Mouse (Mus musculus) left cerebral cortex, postnatal 14 days (tissue): ENCODE data around the gene Noct. TPM values are rescaled to one million over a fixed set of nuclear protein-coding genes. Genes with fewer than 3 reads are reported as not detected.

ENCODE experiments used
- microRNA-seq, 2 experiments: library from miRNA; unstranded; fragments of <30 nt; microRNA quantifications; one replicate each; pipeline ENCODE4 v1.2.0; 2022
- total RNA-seq, 2 experiments: library from RNA; stranded (reverse); gene quantifications; 2 replicates each; pipeline ENCODE4 v1.2.3; 2021

Noct gene
- total RNA-seq, 2 experiments from 2014 or later: 51.0 to 52.6 TPM

Small RNAs within 50 kb of the gene (microRNA-seq; reads per million reads assigned to microRNA genes)
- gene Gm24282: 0 reads per million in 2 experiments

Other genes starting within 250 kb of the Noct start
- 10 to 100 TPM; 25.5 to 26.1 TPM for gene Elf2, start 116.2 kb downstream of the Noct start, total RNA-seq
- gene Mgarp, start 172.3 kb downstream of the Noct start, total RNA-seq: not detected
- gene Ndufc1, start 184.5 kb downstream of the Noct start, total RNA-seq: 100 to 1,000 TPM; 343 to 354 TPM
- gene Naa15, start 190.7 kb downstream of the Noct start, total RNA-seq: 10 to 100 TPM; 39.8 to 46.5 TPM